Mouse (Mus musculus) ES-Bruce4 (cell line): ENCODE measurements around the gene Masp1. TPM values are rescaled to one million over a fixed set of nuclear protein-coding genes. Genes with fewer than 3 reads are reported as not detected.

Source experiments
- H3K27ac ChIP-seq: 2 replicates; pipeline ENCODE4 v1.5.1; 2012; ENCODE audit warnings: low read length, inconsistent platforms; ENCODE audit not compliant: insufficient read depth
- H3K27me3 ChIP-seq: 2 replicates; pipeline ENCODE4 v1.6.1; 2012; ENCODE audit warnings: mild to moderate bottlenecking, low read length, inconsistent platforms; ENCODE audit not compliant: control insufficient read depth, poor library complexity, insufficient read depth, severe bottlenecking
- H3K36me3 ChIP-seq: 2 replicates; pipeline ENCODE4 v1.6.1; 2012; ENCODE audit warnings: inconsistent platforms, mild to moderate bottlenecking, low read length, moderate library complexity; ENCODE audit not compliant: control insufficient read depth, poor library complexity, insufficient read depth, severe bottlenecking
- H3K4me1 ChIP-seq: one replicate; pipeline ENCODE4 v1.8.1; 2011; ENCODE audit warnings: low read length; ENCODE audit not compliant: control insufficient read depth, insufficient read depth
- H3K4me3 ChIP-seq: 2 replicates; pipeline ENCODE4 v1.5.1; 2011; ENCODE audit warnings: low read depth, mild to moderate bottlenecking, low read length
- H3K9ac ChIP-seq: 2 replicates; pipeline ENCODE4 v1.6.1; 2012; ENCODE audit warnings: low read depth, mild to moderate bottlenecking, inconsistent platforms; ENCODE audit not compliant: poor library complexity, severe bottlenecking
- H3K9me3 ChIP-seq: replicated peaks from 2 replicates; pipeline ENCODE4 v1.6.1; 2012; ENCODE audit warnings: mild to moderate bottlenecking, low read length, inconsistent platforms; ENCODE audit not compliant: control insufficient read depth, poor library complexity, insufficient read depth, severe bottlenecking
- CTCF ChIP-seq: IDR thresholded peaks from one replicate; pipeline ENCODE4 v1.8.1; 2011; ENCODE audit warnings: low read depth, low read length
- EP300 ChIP-seq: IDR thresholded peaks from 2 replicates; pipeline ENCODE4 v1.6.1; 2011; ENCODE audit warnings: low read depth, low read length; ENCODE audit not compliant: insufficient read depth
- POLR2A ChIP-seq: IDR thresholded peaks from one replicate; pipeline ENCODE4 v1.8.1; 2011; ENCODE audit warnings: low read length; ENCODE audit not compliant: insufficient read depth
- polyA plus RNA-seq: library from polyadenylated mRNA; stranded (reverse); fragments of >200 nt; gene quantifications from 2 replicates; pipeline ENCODE4 v1.2.4, GENCODE M21; 2011; ENCODE audit warnings: low read depth; ENCODE audit not compliant: missing spikeins, insufficient read depth, insufficient read length

Gene Masp1
- polyA plus RNA-seq, 1 experiment = 2.5 TPM

DNA sequence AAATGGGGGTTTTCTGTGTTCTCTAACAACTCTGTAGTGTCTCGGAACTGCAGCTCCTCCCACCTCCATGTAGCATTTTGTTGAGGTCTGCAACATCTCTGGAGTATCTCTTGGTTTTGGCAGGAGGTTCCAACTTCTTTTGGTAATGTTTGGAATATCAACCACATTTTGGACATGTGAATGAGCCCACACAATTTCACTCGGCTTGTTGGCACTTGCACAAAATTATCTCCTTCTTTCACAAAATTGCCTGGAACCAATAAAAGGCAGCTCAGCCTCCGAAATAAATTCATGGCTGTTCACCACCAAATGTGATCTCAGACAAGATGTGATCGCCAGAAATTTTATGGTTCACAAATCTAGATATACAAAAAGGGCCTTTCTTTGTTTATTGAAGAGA, 8.6 kb upstream of the Masp1 start:
- no peak for TF ChIP-seq EP300
- TF ChIP-seq CTCF = no peak
- no peak for TF ChIP-seq POLR2A
- H3K36me3 ChIP-seq = no peaks in the 10 kb centered on the region
- no peaks in the 10 kb centered on the region for H3K9me3 ChIP-seq
- no peaks in the 10 kb centered on the region for H3K27me3 ChIP-seq
- no peak overlapping the region for H3K9ac ChIP-seq
- no peaks in the 10 kb centered on the region for H3K4me1 ChIP-seq
- no peak overlapping the region for H3K27ac ChIP-seq
- no peak overlapping the region for H3K4me3 ChIP-seq

DNA sequence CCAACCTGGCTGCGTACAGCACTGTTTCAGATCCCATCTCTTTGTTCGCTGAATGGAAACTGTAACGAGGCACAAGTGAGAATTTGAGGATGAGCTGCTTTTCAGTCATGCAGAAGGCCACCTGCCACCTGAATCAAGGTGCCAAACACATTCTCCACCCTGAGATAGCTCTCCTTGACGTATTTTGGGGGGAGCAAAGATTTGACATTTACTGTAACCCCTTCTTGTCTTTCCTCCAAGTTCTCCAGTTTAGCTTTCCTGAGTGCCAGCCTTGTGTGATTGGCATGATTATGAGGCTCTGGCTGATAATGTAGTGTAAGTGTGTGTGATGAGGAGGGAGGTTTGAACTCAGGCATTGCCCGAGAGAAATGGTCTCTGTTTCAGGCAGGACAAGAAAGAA, 1.5 kb upstream of the Masp1 start:
- H3K9ac ChIP-seq = no peak overlapping the region
- H3K4me1 ChIP-seq = no peaks in the 10 kb centered on the region
- no peaks in the 10 kb centered on the region for H3K9me3 ChIP-seq
- no peak overlapping the region for H3K27ac ChIP-seq
- H3K36me3 ChIP-seq = no peaks in the 10 kb centered on the region
- TF ChIP-seq EP300 (no peak), POLR2A (no peak), CTCF (no peak)
- no peaks in the 10 kb centered on the region for H3K27me3 ChIP-seq
- no peak overlapping the region for H3K4me3 ChIP-seq

DNA sequence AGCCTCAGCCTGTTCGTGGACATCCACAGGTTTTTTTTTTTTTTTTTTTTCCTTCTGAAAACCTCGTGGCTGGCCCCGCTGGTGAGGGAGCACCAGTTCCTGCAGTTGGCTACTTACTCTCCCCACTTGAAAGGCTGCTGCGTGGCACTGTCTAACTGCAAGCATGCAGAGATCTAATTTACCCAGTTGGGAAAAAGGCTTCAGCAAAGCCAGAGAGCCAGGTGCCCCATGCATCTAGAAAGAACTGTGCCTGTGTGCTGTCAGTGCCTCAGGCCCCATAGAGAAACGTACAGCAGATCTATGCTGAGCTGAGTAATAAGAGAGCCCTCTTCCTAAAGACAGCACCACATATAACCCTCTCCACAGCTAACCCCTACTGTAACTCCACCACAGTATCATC, 477 bp upstream of the Masp1 start:
- no peak overlapping the region for H3K4me3 ChIP-seq
- no peaks in the 10 kb centered on the region for H3K4me1 ChIP-seq
- TF ChIP-seq EP300 = no peak
- TF ChIP-seq POLR2A = no peak
- TF ChIP-seq CTCF = no peak

DNA sequence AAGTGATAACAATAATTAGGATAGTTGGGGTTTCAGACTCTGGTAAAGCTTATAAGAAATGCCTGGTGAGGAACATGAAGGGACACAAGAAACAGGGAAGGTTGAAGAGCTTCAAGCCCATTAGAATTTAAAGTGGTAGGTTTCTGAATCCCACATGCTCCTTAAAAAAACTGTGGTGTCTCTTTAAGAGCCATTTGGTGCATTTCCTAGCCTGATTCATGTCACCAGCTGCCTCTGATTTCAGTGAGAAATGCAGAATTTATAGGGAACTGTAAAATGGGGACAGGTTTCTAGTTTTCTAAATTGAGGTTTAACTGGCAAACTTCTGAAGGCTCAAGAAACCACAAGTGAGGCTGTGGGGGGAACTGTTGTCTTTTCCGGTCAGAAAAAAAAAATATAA, 844 bp downstream of the Masp1 start:
- no peaks in the 10 kb centered on the region for H3K4me1 ChIP-seq
- H3K9ac ChIP-seq = no peak overlapping the region
- H3K27ac ChIP-seq = no peak overlapping the region
- H3K36me3 ChIP-seq = no peaks in the 10 kb centered on the region
- H3K9me3 ChIP-seq = no peaks in the 10 kb centered on the region
- no peak overlapping the region for H3K4me3 ChIP-seq
- TF ChIP-seq CTCF (no peak), EP300 (no peak), POLR2A (no peak)
- H3K27me3 ChIP-seq = no peaks in the 10 kb centered on the region

More for the DNA sequence above, 477 bp upstream of the Masp1 start:
- Histone ChIP-seq H3K27ac (no peak overlapping the region), H3K27me3 (no peaks in the 10 kb centered on the region), H3K36me3 (no peaks in the 10 kb centered on the region), H3K9me3 (no peaks in the 10 kb centered on the region), H3K9ac (no peak overlapping the region)

DNA sequence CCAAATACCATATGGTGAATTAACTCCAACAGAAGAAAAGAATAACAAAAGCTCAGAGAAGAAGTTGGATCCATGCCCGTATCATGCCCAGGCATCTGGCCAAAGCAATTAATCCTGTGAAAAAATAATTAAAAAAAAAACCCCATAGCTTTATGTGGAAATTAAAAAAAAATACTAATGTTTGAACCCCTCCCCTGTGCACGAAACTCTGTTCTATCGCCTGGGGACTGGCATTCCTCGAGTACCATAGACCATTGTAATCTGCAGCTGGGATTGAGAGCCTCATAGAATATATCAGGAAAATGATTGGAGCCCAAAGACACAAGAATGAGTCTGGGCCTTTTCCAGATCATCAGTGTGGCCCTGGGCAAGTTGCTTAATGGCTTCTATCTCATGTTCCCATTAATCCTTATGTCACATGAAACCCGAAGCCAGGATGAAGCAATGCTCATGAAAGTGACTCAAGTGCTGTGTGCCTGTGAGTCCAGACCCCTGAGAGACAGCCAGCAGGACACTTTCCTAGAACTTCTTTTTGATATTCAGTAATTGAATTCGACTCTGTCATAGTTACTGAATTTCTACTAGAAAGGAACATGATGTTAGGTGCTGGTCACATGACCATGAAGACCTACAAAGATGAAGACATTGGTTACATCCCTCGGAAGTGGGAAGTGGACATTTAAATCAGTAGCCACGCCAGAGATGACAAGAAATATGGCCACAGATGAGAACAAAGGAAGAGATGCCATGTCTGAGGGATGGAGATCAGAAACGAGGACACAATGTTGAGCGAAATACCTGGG, 1.8 kb downstream of the Masp1 start:
- no peak overlapping the region for H3K4me3 ChIP-seq
- H3K4me1 ChIP-seq = no peaks in the 10 kb centered on the region
- no peak overlapping the region for H3K27ac ChIP-seq

DNA sequence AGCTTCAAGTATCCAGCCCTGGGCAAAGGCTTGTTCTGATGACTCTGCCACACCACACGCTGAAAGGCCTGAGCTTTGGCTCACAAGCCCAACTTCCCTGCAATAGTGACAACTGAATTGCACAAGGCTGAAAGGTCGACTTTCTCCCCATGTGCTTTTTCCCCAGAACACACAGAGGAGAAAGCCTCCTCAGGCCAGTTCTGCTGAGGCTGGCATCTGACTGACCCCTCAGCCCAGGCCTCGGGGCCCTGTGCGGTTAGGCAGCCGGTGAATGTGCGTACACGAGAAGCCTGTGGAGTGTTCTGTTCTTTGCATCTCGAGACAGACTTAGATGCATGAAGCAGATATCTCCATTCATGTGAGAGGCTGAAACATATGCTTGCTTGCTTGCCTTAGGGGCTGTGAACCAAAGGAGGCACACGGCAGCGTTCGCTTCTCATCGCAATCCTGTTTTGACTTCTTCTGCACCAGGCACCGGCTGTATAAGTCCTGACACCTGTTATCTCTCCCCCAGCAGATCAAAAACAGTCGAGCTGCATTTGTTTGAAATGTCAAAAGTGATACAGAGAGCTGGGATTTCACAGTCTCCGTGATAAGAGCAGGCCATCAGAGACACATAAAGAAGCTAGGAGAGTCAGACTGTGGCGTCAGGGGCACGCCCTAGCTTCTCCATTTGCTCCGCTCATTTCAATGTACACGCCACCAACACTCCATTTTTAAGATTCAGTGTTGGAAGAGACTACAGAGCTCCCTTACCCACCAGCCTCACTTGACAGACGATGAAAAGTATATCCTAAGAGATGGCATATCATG, 2.7 kb downstream of the Masp1 start:
- no peaks in the 10 kb centered on the region for H3K36me3 ChIP-seq
- no peaks in the 10 kb centered on the region for H3K27me3 ChIP-seq
- no peaks in the 10 kb centered on the region for H3K9me3 ChIP-seq
- H3K9ac ChIP-seq = no peak overlapping the region
- no peaks in the 10 kb centered on the region for H3K4me1 ChIP-seq
- H3K4me3 ChIP-seq = no peak overlapping the region
- TF ChIP-seq CTCF (no peak), EP300 (no peak), POLR2A (no peak)
- H3K27ac ChIP-seq = no peak overlapping the region

More for the DNA sequence above, 1.8 kb downstream of the Masp1 start:
- Histone ChIP-seq H3K9me3 (no peaks in the 10 kb centered on the region), H3K27me3 (no peaks in the 10 kb centered on the region), H3K36me3 (no peaks in the 10 kb centered on the region), H3K9ac (no peak overlapping the region)
- TF ChIP-seq EP300 = no peak
- no peak for TF ChIP-seq POLR2A
- TF ChIP-seq CTCF = no peak
